Mouse (Mus musculus): ENCODE measurements around the gene Pla2g6. TPM values are rescaled to one million over a fixed set of nuclear protein-coding genes. Genes with fewer than 3 reads are reported as not detected.

The Pla2g6 gene
- 11.0 and 11.9 TPM in 2 replicates for polyA plus RNA-seq (2016; fragmentation: Nextera tagmentation; extraction: Ambion mirVana)

DNA sequence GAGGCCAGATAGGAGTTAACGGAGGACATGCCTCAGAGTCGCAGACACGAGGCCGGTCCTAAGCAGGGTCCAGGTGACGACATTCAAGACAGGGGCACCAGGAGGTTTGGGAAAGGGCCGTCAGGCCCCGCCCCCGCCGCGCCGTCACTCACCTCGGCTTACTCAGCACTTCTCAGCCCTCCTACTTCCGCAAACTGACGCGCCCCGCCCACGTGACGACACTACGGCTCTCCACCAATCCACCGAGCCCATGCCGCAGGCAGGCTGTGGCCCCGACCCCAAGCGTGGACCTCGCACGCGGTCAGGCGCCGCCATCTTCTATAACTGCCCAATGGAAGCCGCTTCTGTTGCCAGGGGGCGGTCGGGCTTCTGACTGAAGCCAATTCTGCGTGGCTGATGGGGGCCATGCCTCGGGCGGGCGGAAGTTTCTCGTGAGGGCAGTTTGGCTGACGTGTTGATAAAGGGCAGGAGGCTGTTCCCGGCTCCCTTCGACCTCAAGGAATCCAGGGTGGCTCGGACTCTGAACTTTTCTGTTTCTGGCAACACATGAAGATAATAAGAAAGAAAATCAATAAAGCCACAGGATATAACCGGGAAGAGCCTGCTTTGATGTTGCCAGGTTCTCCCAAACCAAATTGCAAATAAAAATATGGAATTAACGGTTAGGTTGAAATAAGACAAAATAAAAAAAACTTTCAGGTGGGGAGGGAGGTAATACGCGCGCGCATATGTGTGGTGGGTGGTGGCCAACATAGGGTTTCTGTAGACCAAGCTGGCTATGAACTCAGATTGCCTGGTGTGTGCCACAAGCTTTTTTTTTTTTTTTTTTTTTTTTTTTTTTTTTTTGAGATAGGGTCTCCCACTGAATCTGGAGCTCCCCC is at the start of gene Pla2g6:
Gene Pla2g6 (minus strand): TSS at position 333 of the 881 bp plus-strand sequence.
- no peaks in the 10 kb centered on the region for H3K36me3 ChIP-seq
- peak within 1 kb of the TSS; percentile 76 for H3K4me2 ChIP-seq
- peak within 1 kb of the TSS; percentile 55 for H3K4me3 ChIP-seq (replicated peaks)
- H3K4me1 ChIP-seq (replicated peaks) = peaks cover 31% of the 10 kb centered on the region
- 4% methylated on average over 46 of the region's 46 CpGs for whole genome bisulfite sequencing
- no peaks in the 10 kb centered on the region for H3K9me3 ChIP-seq
- peak within 1 kb of the TSS; percentile 76 for H3K27ac ChIP-seq
- ATAC-seq (ENCODE audit: insufficient number of reproducible peaks, insufficient read depth, low FRiP score, low TSS enrichment, low read depth) = peak; percentile 97
- no peaks in the 10 kb centered on the region for H3K27me3 ChIP-seq
- peak within 1 kb of the TSS; percentile 64 for H3K9ac ChIP-seq (replicated peaks)

DNA sequence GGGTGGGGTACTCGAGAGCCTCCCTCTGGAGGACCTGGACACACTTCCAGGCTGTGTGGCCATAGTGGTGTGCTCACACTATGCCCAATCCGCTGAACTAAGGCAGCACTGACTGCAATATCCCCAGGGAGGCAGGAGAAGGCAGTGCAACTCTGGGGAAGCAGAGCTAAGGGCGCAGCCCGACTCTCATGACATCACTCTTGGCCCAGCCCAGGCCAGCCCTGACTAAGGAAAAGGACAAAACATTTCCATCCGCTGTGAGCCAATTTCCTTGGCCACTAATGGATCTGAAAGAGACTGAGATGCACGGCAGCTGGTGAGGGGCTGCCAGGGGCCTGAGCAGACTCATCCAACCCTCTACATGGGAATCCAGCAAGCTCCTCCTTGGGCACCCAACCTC is 49.5 kb upstream of the Pla2g6 start:
- H3K4me2 ChIP-seq = no peak overlapping the region
- no peaks in the 10 kb centered on the region for H3K27me3 ChIP-seq
- H3K36me3 ChIP-seq = peaks cover 58% of the 10 kb centered on the region
- no peak overlapping the region for H3K4me3 ChIP-seq (replicated peaks)
- no peak overlapping the region for H3K9ac ChIP-seq (replicated peaks)
- WGBS = 80% methylated on average over 6 of the region's 6 CpGs
- H3K9me3 ChIP-seq = no peaks in the 10 kb centered on the region
- no peak overlapping the region for H3K27ac ChIP-seq
- 0 out of 2 replicates have a peak, but pooled peaks cover 4% of the 10 kb centered on the region for H3K4me1 ChIP-seq (replicated peaks)
- ATAC-seq (ENCODE audit: insufficient number of reproducible peaks, insufficient read depth, low FRiP score, low TSS enrichment, low read depth) = no peak

DNA sequence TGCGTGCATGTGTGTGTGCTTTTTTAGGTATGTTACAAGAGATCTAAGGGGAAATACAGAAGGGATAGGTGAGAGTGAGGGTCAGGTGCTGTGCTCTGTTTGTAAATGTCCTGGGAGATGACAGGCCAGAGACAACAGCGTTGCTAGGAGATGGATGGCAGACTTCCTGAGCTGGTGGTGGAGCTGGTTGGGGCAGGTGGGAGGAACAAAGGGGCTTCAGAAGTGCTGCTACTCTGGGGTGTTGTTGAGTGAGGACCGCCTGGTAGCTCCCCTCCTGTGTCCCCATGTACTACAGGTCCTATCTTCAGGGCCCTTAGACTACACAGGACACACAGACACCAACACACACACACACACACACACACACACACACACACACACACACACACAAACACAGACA is 46.6 kb upstream of the Pla2g6 start:
- H3K36me3 ChIP-seq = peaks cover 88% of the 10 kb centered on the region
- H3K4me3 ChIP-seq (replicated peaks) = no peak overlapping the region
- H3K27me3 ChIP-seq = no peaks in the 10 kb centered on the region
- ATAC-seq (ENCODE audit: insufficient number of reproducible peaks, insufficient read depth, low FRiP score, low TSS enrichment, low read depth) = no peak
- no peak overlapping the region for H3K9ac ChIP-seq (replicated peaks)
- H3K9me3 ChIP-seq = no peaks in the 10 kb centered on the region
- H3K4me1 ChIP-seq (replicated peaks) = no peaks in the 10 kb centered on the region
- H3K4me2 ChIP-seq = no peak overlapping the region
- WGBS = 41% methylated on average over 3 of the region's 3 CpGs
- no peak overlapping the region; the same call in 1 of the 2 replicates for H3K27ac ChIP-seq

DNA sequence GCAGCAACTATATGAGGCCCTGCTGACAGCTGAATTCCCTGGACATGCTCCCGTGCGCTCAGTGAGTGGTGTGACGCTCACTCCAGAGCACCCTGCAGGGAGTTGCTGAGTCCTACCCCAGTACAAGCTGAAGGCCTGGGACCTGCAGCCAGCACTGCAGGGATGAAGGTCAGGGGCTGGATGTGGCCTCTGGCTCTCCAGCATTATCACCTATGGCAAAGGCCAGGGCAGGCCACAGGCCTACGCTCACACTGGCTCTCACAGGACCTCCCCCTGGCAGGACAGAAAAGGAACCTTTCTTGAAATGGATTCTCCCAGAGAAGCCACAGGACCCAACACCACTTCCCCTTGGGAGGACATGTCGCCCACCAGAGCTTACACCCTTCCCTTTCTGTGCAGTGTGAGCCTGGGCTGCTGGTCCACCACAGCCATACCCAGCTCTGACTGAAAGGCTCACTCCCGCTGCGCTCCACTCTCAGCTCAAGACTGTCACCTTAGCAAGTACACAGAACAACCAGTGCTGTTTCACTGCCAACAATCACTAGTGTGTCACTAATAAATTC is 42.2 kb upstream of the Pla2g6 start:
- 86% methylated on average over 7 of the region's 7 CpGs for WGBS
- Histone ChIP-seq H3K27me3 (no peaks in the 10 kb centered on the region), H3K4me2 (no peak overlapping the region), H3K27ac (no peak overlapping the region), H3K4me1 (replicated peaks) (0 out of 2 replicates have a peak, but pooled peaks cover 4% of the 10 kb centered on the region), H3K9ac (replicated peaks) (no peak overlapping the region), H3K9me3 (no peaks in the 10 kb centered on the region), H3K4me3 (replicated peaks) (no peak overlapping the region), H3K36me3 (peaks cover 97% of the 10 kb centered on the region)
- no peak for ATAC-seq (ENCODE audit: insufficient number of reproducible peaks, insufficient read depth, low FRiP score, low TSS enrichment, low read depth)

DNA sequence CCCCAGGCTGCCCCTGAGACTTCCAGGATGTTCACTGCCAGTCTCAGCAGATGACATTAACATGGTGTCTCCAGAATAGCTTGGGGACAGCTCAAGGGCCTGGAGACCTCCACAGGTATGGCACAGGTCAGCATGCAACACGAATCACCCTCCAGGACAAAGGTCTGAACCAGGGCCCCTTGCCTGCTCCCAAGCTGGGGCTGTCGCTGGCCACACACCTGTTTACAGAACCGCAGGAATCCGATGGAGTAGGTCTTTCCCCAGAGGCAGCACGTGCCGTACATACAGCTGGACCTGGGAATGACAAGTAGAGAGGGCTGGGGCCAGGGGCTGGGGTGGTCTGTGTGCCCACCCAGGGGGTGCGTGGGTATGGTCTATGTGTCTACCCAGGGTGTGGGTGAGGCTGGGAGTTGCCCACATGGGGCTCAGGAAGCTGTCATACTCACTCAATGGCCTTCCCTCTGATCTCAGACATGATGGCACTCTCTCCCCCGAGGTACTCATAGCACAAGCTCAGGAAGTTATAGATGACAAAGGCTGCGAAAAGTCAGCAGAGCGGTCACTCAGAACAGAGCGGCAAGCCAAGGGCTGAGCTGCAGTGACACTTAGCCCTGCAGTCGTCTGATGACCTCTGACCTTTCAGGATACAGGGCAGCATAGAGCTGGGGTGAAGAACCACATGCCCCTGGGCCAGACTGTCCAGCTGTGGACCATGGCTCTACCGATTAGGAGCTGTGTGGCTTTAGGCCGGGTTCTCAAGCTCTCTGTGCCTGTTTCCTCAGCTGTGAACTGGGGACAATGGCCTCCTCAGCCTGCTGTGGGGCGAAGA is 41.5 kb upstream of the Pla2g6 start:
- Histone ChIP-seq H3K27ac (no peak overlapping the region), H3K4me2 (no peak overlapping the region), H3K4me1 (replicated peaks) (0 out of 2 replicates have a peak, but pooled peaks cover 4% of the 10 kb centered on the region), H3K27me3 (no peaks in the 10 kb centered on the region), H3K36me3 (peaks cover 98% of the 10 kb centered on the region), H3K4me3 (replicated peaks) (no peak overlapping the region), H3K9me3 (no peaks in the 10 kb centered on the region), H3K9ac (replicated peaks) (no peak overlapping the region)
- 78% methylated on average over 15 of the region's 15 CpGs for WGBS
- no peak for ATAC-seq (ENCODE audit: insufficient number of reproducible peaks, insufficient read depth, low FRiP score, low TSS enrichment, low read depth)

DNA sequence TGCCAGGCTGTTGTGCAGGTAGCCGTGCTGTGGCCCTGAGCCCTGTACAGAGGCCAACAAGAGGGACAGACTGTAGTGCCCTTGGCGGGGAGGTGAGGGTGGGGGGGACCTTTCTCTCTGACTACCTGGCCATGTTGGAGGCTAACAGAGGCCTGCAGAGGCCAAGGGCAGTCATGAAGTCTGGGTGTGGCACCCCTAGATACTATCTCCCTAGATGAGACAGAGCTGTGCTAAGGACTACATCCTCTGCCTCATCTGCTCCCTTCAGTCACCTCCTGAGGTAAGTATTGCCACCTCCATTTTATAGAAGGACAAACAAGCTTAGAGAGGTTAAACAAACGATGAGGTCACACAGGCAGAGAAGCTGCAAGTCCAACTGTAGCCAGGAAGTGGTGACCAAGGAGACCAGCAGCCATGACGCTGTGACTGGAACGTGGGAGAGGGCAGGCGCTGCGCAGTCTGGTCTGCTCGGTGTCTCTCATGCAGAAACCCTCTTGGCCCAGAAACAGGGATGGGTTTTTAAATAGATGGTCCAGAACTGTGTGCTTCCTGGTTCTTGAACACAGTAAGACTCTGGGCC is 40.8 kb upstream of the Pla2g6 start:
- 89% methylated on average over 8 of the region's 8 CpGs for WGBS
- H3K9me3 ChIP-seq = no peaks in the 10 kb centered on the region
- 0 out of 2 replicates have a peak, but pooled peaks cover 4% of the 10 kb centered on the region for H3K4me1 ChIP-seq (replicated peaks)
- no peaks in the 10 kb centered on the region for H3K27me3 ChIP-seq
- no peak for ATAC-seq (ENCODE audit: insufficient number of reproducible peaks, insufficient read depth, low FRiP score, low TSS enrichment, low read depth)
- 0 out of 2 replicates have a peak overlapping the region, but pooled peaks have one; percentile 18 for H3K9ac ChIP-seq (replicated peaks)
- H3K27ac ChIP-seq = no peak overlapping the region
- H3K4me2 ChIP-seq = no peak overlapping the region
- H3K4me3 ChIP-seq (replicated peaks) = no peak overlapping the region
- peaks cover 98% of the 10 kb centered on the region for H3K36me3 ChIP-seq

DNA sequence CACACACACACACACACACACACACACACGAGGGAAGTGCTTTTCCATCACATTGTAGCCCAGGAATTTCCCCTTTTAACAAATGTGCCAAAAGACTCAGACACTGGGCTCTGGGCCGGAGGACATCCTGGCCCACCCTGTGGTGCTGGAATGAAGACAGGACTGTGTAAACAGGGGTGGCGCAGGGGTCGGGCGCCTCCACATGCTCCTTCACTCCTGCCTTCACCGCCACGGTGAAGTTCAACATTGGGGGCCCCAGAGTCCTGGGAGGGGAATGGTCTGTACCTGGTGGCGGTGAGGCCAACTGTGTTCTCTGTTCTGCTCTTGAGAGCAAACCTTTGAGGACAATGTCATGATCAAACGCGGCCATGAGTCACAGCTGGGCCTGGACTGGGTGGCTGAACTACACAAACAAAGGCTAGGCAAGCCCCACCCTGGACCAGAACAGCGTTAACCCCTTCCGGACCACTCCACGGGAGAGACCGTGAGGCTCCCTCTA is 40.2 kb upstream of the Pla2g6 start:
- 0 out of 2 replicates have a peak, but pooled peaks cover 4% of the 10 kb centered on the region for H3K4me1 ChIP-seq (replicated peaks)
- WGBS = 71% methylated on average over 14 of the region's 14 CpGs
- no peak overlapping the region for H3K27ac ChIP-seq
- no peak overlapping the region for H3K4me3 ChIP-seq (replicated peaks)
- H3K27me3 ChIP-seq = no peaks in the 10 kb centered on the region
- no peak for ATAC-seq (ENCODE audit: insufficient number of reproducible peaks, insufficient read depth, low FRiP score, low TSS enrichment, low read depth)
- no peaks in the 10 kb centered on the region for H3K9me3 ChIP-seq
- 0 out of 2 replicates have a peak overlapping the region, but pooled peaks have one; percentile 18 for H3K9ac ChIP-seq (replicated peaks)
- H3K4me2 ChIP-seq = no peak overlapping the region
- peaks cover 98% of the 10 kb centered on the region for H3K36me3 ChIP-seq

DNA sequence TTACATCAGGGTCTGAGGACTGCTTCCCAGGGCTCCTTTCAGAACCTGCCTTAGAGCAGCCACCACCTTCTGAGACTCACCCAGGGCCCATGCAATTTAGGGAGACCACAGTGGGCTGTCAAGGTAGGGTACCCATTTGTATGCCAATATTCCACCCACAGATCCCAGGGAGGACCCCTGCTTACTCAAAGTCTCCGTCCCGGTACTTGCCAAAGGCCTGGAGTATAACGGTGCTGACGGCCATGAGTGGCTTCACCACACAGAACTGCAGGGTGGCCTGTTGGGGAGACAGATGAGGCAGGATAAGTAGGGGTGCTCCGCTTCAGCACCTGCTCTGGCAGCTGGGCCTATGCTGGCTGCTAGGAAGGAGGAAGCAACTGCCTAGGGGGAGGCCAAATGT is 38.2 kb upstream of the Pla2g6 start:
- Histone ChIP-seq H3K9ac (replicated peaks) (no peak overlapping the region), H3K9me3 (no peaks in the 10 kb centered on the region), H3K4me1 (replicated peaks) (0 out of 2 replicates have a peak, but pooled peaks cover 6% of the 10 kb centered on the region), H3K4me2 (no peak overlapping the region), H3K27me3 (no peaks in the 10 kb centered on the region), H3K36me3 (peaks cover 98% of the 10 kb centered on the region), H3K27ac (no peak overlapping the region), H3K4me3 (replicated peaks) (no peak overlapping the region)
- ATAC-seq (ENCODE audit: insufficient number of reproducible peaks, insufficient read depth, low FRiP score, low TSS enrichment, low read depth) = no peak
- 96% methylated on average over 5 of the region's 5 CpGs for WGBS

DNA sequence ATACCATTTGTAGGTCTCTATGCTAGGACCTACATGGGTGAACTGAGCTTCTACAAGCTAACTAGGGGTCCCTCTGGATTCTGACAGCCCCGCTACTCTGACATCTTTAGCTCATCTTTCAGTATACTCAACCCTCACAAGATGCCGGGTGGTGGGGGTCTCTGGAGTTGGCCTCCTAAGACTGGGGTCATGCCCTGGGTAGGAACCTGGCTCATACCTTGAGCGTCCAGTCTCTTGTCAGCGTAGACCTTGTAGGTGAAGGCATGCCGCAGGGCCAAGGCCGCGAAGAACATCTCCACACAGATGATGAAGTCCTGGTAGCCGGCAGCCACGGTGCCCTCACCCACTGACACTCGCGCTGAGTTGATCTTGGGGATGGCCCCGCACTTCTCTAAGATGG is 36.9 kb upstream of the Pla2g6 start:
- Histone ChIP-seq H3K36me3 (peaks cover 90% of the 10 kb centered on the region), H3K4me3 (replicated peaks) (no peak overlapping the region), H3K4me1 (replicated peaks) (peaks cover 17% of the 10 kb centered on the region), H3K4me2 (no peak overlapping the region), H3K27me3 (no peaks in the 10 kb centered on the region), H3K9me3 (no peaks in the 10 kb centered on the region), H3K9ac (replicated peaks) (no peak overlapping the region), H3K27ac (no peak overlapping the region)
- no peak for ATAC-seq (ENCODE audit: insufficient number of reproducible peaks, insufficient read depth, low FRiP score, low TSS enrichment, low read depth)
- WGBS = 95% methylated on average over 12 of the region's 12 CpGs

DNA sequence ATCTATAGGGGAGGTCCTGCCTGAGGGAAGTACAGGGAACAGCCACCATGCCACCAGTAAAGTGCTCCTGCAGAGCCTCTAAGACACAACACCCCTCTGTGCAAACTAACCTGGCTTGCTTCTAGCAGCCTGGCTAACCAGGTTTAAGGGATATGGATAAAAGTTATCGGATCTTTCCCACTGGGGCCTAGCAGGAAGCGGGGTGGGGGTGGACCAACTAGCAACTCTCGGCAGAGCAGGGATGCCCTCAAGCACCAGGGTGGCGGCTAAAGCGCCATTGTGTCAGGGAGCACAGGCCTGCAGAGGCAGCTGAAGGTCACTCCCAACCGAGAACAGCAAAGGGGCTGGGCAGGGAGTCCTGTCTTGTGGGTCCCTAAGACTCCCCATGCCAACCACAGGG is 35.9 kb upstream of the Pla2g6 start:
- Histone ChIP-seq H3K9ac (replicated peaks) (0 out of 2 replicates have a peak overlapping the region, but pooled peaks have one; percentile 6), H3K36me3 (peaks cover 83% of the 10 kb centered on the region), H3K9me3 (no peaks in the 10 kb centered on the region), H3K4me2 (no peak overlapping the region), H3K4me3 (replicated peaks) (no peak overlapping the region), H3K27ac (no peak overlapping the region), H3K4me1 (replicated peaks) (peaks cover 21% of the 10 kb centered on the region), H3K27me3 (no peaks in the 10 kb centered on the region)
- 77% methylated on average over 6 of the region's 6 CpGs for WGBS
- ATAC-seq (ENCODE audit: insufficient number of reproducible peaks, insufficient read depth, low FRiP score, low TSS enrichment, low read depth) = no peak

Data from limb, embryonic 12.5 days (tissue).